ENCODE assay signal across 8 mouse cellular contexts in genomic region chr13:5603905-5604596, GRCm38 (mm10).
A peak's percentile ranks its signal among the peaks of the same experiment; 100 is the strongest.
DNase-seq lines count a peak whose midpoint lies in the region; ATAC-seq lines count a peak whose summit lies in the region.

No protein-coding gene starts in this region.

- peaks cover 13% of the 10 kb centered on the region for H3K4me1 ChIP-seq in brown adipose tissue, adult 24 weeks (ENCODE audit: control insufficient read depth, insufficient read depth, insufficient read length, low read length)
- peaks cover 12% of the 10 kb centered on the region for H3K4me1 ChIP-seq in heart, embryonic 12.5 days (replicated peaks)

- H3K36me3 ChIP-seq in heart, embryonic 12.5 days: no peaks in the 10 kb centered on the region

- peak; percentile 75; the same call in 1 of the 2 replicates for ATAC-seq in heart, embryonic 12.5 days (ENCODE audit: insufficient number of reproducible peaks, low FRiP score)
- no peak for ATAC-seq in granulocyte monocyte progenitor cell, adult 5-6 weeks (replicated peaks; ENCODE audit: poor library complexity, severe bottlenecking)
- no peak for ATAC-seq in megakaryocyte, adult 5-6 weeks (ENCODE audit: poor library complexity, severe bottlenecking)

- 23% methylated on average over 5 of the region's 5 CpGs for WGBS in heart, embryonic 12.5 days

- no peak overlapping the region for H3K4me2 ChIP-seq in heart, embryonic 12.5 days

- H3K27me3 ChIP-seq in heart, embryonic 12.5 days (replicated peaks): no peaks in the 10 kb centered on the region

- no peak overlapping the region for H3K9ac ChIP-seq in heart, embryonic 12.5 days

- no peak overlapping the region for H3K4me3 ChIP-seq in brown adipose tissue, adult 24 weeks (ENCODE audit: insufficient read depth, low read depth, low read length)
- no peak overlapping the region for H3K4me3 ChIP-seq in heart, embryonic 12.5 days

- H3K9me3 ChIP-seq in heart, embryonic 12.5 days (replicated peaks): no peaks in the 10 kb centered on the region

- peak; percentile 8 for DNase-seq in left cerebral cortex, adult 11 months (ENCODE audit: low spot score)
- no peak for DNase-seq in left cerebral cortex, adult 18-20 months (ENCODE audit: low spot score in 2 of 2)
- DNase-seq in lung, postnatal 10 days: peak; percentile 58
- no peak for DNase-seq in left cerebral cortex, adult 8-10 months (ENCODE audit: low spot score in 2 of 2)

- H3K27ac ChIP-seq in brown adipose tissue, adult 24 weeks (replicated peaks; ENCODE audit: low read depth, low read length): peak overlapping the region; percentile 90
- H3K27ac ChIP-seq in heart, embryonic 12.5 days (ENCODE audit: poor library complexity, severe bottlenecking): peak overlapping the region; percentile 87

Comparison
In these comparisons a context has a peak if more than half of its experiments do, and no peak if none do; other contexts are left out.
1. DNase-seq: peak in left cerebral cortex, adult 11 months (single experiment) and lung, postnatal 10 days (single experiment); none in left cerebral cortex, adult 18-20 months (0 of 2) and left cerebral cortex, adult 8-10 months (0 of 2).